Mouse (Mus musculus): Measurements from ENCODE around the gene Wasf3.
A peak's percentile ranks its signal among the peaks of the same experiment; 100 is the strongest.
"Not testable (repeated sequence)": the region's sequence is repeated elsewhere in the genome, so short reads cannot be mapped to it uniquely, and the experiment has no call there.

Gene Wasf3

DNA sequence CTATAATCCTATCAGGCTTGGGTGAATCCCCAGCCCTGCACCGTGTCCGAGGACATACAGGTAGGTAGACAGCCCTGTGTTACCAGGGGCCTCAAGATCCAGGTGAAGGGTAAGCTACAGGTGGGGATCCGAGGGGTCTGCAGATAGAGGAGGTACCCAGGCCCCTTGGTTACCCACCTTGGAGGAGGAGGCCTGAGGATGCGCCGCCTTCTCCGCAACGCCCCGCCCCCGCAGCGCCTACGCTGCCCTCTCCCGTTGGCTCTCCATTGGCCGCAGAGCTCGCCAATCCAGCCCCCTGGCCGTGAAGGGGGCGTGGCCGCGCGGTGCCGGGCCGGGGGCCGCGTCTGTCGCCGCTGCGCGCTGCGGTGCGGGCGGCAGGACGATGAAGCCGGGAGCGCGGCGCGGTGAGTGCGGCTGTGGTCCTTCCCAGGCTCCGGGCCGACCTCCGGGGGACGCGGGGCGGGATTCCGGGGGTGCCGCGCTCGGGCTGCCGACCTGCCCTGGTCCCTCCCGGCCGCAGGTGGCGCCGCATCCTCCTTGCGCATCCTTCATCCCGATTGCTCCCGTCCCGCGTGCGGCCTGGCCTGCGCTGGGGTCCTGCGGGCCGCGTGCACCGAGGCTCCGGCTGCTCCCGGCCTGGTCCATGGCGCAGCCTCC is at the start of gene Wasf3:
Wasf3 (plus strand) TSS at position 51 of the 657 bp plus-strand sequence.
- DNase-seq: peak in 1 of 2 experiments; percentile 3

- no peak for DNase-seq
Observed at GRCm38 (mm10) chr5:146338064-146338463, 46.7 kb upstream of the Wasf3 start.

GRCm38 (mm10) chr5:146340037-146340436 is 44.7 kb upstream of the Wasf3 start:
- no peak for DNase-seq

GRCm38 (mm10) chr5:146344911-146345686 is 39.7 kb upstream of the Wasf3 start:
- no peak for DNase-seq

DNA sequence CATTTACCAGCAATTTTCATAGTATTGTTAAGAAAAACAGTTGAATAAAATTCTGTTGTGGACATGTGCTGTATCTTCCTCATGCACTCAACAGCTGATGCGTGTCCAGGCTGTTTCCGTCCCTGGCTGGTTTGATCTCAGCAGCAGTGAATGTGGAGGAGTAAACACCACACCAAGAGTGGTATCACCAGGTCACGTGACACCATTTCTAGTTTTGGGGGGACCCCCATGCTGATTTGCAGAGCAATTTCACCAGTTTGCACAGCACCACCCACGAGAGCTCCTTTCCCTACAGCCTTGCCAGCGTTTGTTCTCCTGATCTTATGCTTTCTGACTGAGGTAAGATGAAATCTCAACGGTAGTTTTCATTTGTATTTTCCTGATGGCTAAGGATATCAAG is 37.7 kb upstream of the Wasf3 start:
- no peak for DNase-seq

DNA sequence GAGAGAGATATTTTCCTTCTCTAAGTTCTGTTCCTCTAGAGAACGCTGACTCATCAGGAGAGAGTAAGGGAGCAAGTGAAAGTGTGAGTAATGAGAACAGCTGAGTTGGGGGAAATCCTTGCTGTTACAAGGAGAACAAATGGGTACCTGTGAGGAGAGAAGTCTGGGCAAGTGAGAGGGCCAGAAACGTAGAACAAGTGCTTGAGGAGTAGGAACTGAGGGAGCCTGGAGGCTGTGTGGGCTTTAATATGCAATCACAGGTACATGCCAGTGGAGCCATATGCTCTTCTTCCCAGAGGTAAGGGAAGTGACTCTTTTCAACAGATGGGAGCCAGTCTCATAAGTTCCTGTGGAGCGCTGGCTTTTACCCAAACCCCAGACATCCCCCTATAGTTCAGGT is 35.6 kb upstream of the Wasf3 start:
- DNase-seq: no peak

- DNase-seq: no peak
Observed at GRCm38 (mm10) chr5:146350784-146351183, 34.0 kb upstream of the Wasf3 start.

DNA sequence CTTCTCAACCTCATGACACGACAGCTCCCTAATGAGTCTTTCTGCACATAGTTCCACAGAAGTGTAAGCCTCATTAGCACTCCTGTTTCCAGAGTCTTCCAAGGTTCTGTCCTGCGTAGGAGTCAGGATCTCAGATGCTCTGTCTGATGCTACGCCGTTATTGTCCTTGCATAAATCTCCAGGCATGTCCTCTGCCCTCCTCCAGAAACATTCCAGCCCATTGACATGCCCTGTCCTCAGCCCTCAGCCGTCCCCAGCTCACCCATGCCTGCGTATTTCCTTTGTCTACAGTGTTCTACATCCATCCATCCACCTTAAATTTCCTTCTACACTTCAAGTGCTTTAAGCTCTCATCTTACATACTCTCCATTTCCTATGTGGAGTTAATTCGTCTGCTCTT is 32.8 kb upstream of the Wasf3 start:
- no peak for DNase-seq

DNA sequence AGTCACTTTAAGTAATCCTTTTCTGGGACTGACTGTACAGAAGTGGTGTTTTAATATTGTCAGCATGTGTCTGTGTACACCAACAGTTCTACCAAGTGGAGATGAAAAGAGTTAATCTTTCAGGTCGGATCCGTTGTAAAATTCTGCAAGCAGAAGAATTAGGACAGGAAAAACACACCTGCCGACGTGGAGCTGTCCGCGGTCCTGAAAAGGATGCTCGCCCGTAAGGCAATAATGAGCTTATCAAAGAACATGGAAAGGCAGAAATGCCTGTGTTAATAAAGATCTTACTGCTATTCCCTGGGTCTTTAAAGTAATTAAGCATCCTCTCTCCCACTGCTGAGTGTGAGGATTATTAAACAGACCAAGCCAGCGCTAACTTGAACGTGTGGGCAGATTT is 24.4 kb upstream of the Wasf3 start:
- no peak for DNase-seq

- no peak for DNase-seq
Observed at GRCm38 (mm10) chr5:146362711-146363110, 22.1 kb upstream of the Wasf3 start.

DNA sequence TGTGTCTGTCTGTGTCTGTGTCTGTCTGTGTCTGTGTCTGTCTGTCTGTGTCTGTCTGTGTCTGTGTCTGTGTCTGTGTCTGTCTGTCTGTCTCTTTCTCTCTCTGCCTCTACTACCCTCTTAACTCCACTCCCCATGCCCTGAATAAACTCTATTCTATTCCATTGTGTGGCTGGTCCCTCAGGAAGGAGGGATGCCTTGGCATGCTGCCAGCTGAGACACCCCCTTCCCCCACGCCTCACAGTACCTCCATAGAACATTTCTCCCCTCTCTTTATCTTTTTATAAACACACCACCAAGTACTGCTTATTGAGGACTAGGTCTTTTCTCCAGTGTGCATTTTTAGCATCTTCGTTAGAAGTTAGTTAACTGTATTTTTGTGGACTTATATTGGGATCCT is 16.4 kb upstream of the Wasf3 start:
- DNase-seq: no peak

DNA sequence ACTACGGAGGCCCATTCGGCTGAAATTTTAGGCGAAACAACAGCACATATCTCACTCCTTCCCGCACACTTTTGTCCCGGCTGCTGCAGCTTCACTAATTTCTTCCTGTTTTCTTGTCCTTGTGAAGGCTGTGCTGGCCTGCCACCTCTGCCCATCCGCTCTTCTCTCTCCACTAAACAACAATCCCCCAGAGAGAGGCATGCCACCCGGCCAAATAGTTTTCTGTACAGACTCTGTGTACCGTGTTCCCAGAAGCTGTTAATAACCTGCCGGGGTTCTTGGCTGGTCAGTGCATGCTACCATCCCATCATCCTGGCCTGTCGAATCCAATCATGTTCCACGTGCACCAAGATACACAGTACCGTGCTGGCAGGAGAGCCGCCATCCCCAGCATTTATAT is 15.8 kb upstream of the Wasf3 start:
- no peak for DNase-seq

DNA sequence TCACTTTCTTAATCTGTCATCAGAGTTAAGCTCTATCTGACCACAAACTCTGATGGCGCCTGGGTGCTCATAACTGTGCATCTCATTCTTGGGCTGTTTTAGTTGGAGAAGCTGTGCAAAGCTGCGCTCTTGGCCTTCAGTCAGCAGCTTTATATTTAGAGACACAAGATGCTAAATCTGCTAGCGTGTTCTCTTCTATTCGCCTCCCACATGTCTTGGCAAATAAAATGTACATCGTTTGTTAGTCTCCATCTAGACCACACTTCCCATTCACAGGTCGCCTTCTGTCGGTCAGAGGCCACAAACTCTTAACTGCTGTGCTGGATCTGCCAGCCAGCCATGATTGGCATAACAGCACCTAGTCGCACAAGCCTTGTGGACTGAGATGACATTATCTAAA is 14.0 kb upstream of the Wasf3 start:
- no peak for DNase-seq

DNA sequence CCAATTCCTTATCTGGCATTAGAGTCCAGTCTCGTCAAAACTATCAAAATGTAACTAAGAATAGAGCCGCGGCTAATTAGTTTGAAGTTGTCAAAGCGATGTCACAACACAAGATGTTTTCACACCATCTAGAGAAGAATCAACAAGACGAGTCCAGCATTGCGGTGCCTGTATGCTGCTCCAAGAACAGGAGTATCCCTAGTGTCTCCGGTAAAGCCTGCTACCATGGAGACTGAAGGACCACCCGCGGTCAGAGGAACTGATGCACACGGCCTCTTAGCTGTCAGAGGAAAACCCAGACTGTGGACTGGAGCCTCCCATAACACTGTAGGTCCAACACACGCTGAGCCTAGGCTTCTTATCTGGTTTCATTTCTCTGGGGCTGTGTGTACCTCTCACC is 11.5 kb upstream of the Wasf3 start:
- DNase-seq: no peak

- peak in 1 of 2 experiments; percentile 2 for DNase-seq
Observed at GRCm38 (mm10) chr5:146376601-146377000, 8.2 kb upstream of the Wasf3 start.

- no peak for DNase-seq
Observed at GRCm38 (mm10) chr5:146380041-146380440, 4.7 kb upstream of the Wasf3 start.

DNA sequence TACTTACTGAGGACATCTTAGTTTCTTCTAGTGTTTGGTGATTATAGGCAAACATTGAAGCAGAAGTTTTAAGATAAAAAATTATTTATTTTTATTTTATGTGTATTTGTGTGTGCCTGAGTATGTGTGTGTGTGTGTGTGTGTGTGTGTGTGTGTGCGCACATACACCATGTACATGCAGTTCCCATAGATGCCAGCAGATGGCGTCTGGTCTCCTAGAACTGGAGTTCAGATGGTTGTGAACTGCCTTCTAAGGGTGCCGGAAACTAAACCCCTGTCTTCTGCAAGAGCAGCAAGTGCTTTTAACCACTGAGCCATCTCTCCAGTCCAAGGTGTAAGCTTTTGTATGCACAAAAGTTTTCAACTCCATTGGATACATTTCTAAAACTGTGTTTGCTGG is 2.5 kb upstream of the Wasf3 start:
- no peak for DNase-seq

GRCm38 (mm10) chr5:146383401-146383800 is 1.4 kb upstream of the Wasf3 start:
- DNase-seq: no peak

- DNase-seq: no peak
Observed at GRCm38 (mm10) chr5:146385989-146386388, 1.2 kb downstream of the Wasf3 start.

DNA sequence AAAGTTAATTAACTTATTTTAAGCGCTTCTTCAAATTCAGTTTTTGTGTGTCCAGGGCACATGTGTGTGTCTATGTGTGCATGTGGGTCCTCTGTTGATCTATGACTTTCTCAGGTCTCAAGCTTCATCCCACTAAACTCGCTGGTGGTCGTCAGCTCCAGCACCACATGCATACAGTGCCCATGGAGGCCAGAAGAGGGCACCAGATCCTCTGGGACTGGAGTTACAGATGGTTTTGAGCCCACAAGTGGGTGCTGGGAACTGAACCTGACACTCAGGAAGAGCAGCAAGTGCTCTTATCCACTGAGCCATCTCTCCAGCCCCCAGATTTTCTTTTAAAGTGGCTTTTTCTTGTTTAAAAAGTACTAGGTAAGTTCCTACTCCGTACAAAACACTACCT is 2.1 kb downstream of the Wasf3 start:
- no peak for DNase-seq

- DNase-seq: no peak
Observed at GRCm38 (mm10) chr5:146394563-146394962, 9.8 kb downstream of the Wasf3 start.

- DNase-seq: no peak
Observed at GRCm38 (mm10) chr5:146397253-146397652, 12.5 kb downstream of the Wasf3 start.

- DNase-seq: no peak
Observed at GRCm38 (mm10) chr5:146398386-146399115, 13.8 kb downstream of the Wasf3 start.

GRCm38 (mm10) chr5:146401012-146401411 is 16.2 kb downstream of the Wasf3 start:
- DNase-seq: not testable (repeated sequence)
